Mouse (Mus musculus) erythroblast, adult 5-6 weeks (primary cell): ENCODE measurements around the gene Akap9. TPM values are rescaled to one million over a fixed set of nuclear protein-coding genes. Genes with fewer than 3 reads are reported as not detected.
"Not testable (repeated sequence)": the region's sequence is repeated elsewhere in the genome, so short reads cannot be mapped to it uniquely, and the experiment has no call there.

Experiments used
- ATAC-seq: replicated peaks from 2 replicates; pipeline ENCODE4 v1.8.0; 2016; ENCODE audit warnings: moderate number of reproducible peaks, mild to moderate bottlenecking, moderate TSS enrichment, inconsistent platforms; ENCODE audit not compliant: poor library complexity, low FRiP score, severe bottlenecking
- total RNA-seq, 2 experiments: library from RNA; stranded (forward) in 1 of 2; stranded (reverse) in 1 of 2; fragments of 150-400 nt in 1 of 2; fragments of 200-764, 138-1000 nt in 1 of 2; gene quantifications; 2 replicates each; pipeline versions ENCODE4 v1.2.3 to v1.2.4; 2015 to 2017; ENCODE audit warnings: low replicate concordance in 2 of 2

Gene Akap9
- total RNA-seq, 2 experiments from 2014 or later: 13.4 to 25.9 TPM

- no peak for ATAC-seq
These were observed 33.4 kb downstream of the Akap9 start for GRCm38 (mm10) chr5:3961286-3961685.

GRCm38 (mm10) chr5:3968415-3968814 lies 40.6 kb downstream of the Akap9 start:
- no peak for ATAC-seq

GRCm38 (mm10) chr5:3969114-3969513 lies 41.3 kb downstream of the Akap9 start:
- no peak for ATAC-seq

- ATAC-seq: no peak
These were observed 43.1 kb downstream of the Akap9 start for GRCm38 (mm10) chr5:3970936-3971335.

- no peak for ATAC-seq
These were observed 45.9 kb downstream of the Akap9 start for GRCm38 (mm10) chr5:3973764-3974163.

- no peak for ATAC-seq
These were observed 47.0 kb downstream of the Akap9 start for GRCm38 (mm10) chr5:3974896-3975295.

- no peak for ATAC-seq
These were observed 48.3 kb downstream of the Akap9 start for GRCm38 (mm10) chr5:3976111-3976510.

GRCm38 (mm10) chr5:3977904-3978303 lies 50.0 kb downstream of the Akap9 start:
- no peak for ATAC-seq

- ATAC-seq: no peak
These were observed 61.8 kb downstream of the Akap9 start for GRCm38 (mm10) chr5:3989608-3990007.

- ATAC-seq: no peak; the same call in 1 of the 2 replicates
These were observed 62.6 kb downstream of the Akap9 start for GRCm38 (mm10) chr5:3990499-3990898.

- no peak for ATAC-seq
These were observed 76.9 kb downstream of the Akap9 start for GRCm38 (mm10) chr5:4004531-4005469.

GRCm38 (mm10) chr5:4006606-4007005 lies 78.8 kb downstream of the Akap9 start:
- ATAC-seq: no peak

- ATAC-seq: no peak
These were observed 80.4 kb downstream of the Akap9 start for GRCm38 (mm10) chr5:4008266-4008665.

- no peak for ATAC-seq
These were observed 81.7 kb downstream of the Akap9 start for GRCm38 (mm10) chr5:4009540-4009939.

- not testable (repeated sequence) for ATAC-seq
These were observed 89.8 kb downstream of the Akap9 start for GRCm38 (mm10) chr5:4017646-4018045.

- no peak for ATAC-seq
These were observed 91.5 kb downstream of the Akap9 start for GRCm38 (mm10) chr5:4019377-4019776.

- no peak for ATAC-seq
These were observed 92.2 kb downstream of the Akap9 start for GRCm38 (mm10) chr5:4020018-4020417.

GRCm38 (mm10) chr5:4023186-4023585 lies 95.3 kb downstream of the Akap9 start:
- ATAC-seq: no peak

GRCm38 (mm10) chr5:4023742-4024681 lies 96.2 kb downstream of the Akap9 start:
- no peak for ATAC-seq

GRCm38 (mm10) chr5:4024727-4025126 lies 96.9 kb downstream of the Akap9 start:
- ATAC-seq: no peak
